Mouse (Mus musculus): ENCODE results near the gene Hpf1. TPM values are rescaled to one million over a fixed set of nuclear protein-coding genes. Genes with fewer than 3 reads are reported as not detected.

The Hpf1 gene
- polyA plus RNA-seq, 1 experiment: 59.5 TPM

GRCm38 (mm10) chr8:60952803-60953202, 62.6 kb downstream of the Hpf1 start:
- TF ChIP-seq MAX (IDR thresholded peaks at IDR 0.05): no peak
- no peak for TF ChIP-seq USF1 (IDR thresholded peaks at IDR 0.05; ENCODE audit: low read depth)
- TF ChIP-seq MYOG (IDR thresholded peaks at IDR 0.05; ENCODE audit: control insufficient read depth, extremely low read depth, insufficient read length): no peak
- no peak for TF ChIP-seq FOSL1 (IDR thresholded peaks at IDR 0.05; ENCODE audit: insufficient read depth, low read length, poor library complexity, severe bottlenecking)
- no peak for TF ChIP-seq CTCF (IDR thresholded peaks at IDR 0.05; ENCODE audit: control insufficient read depth, insufficient read depth, insufficient read length)
- TF ChIP-seq CEBPB (IDR thresholded peaks at IDR 0.05; ENCODE audit: low read depth): no peak
- no peak for TF ChIP-seq MYOD1 (IDR thresholded peaks at IDR 0.05; ENCODE audit: control insufficient read depth, insufficient read length, low read depth)
- Histone ChIP-seq H3K79me2 (ENCODE audit: control insufficient read depth, insufficient read depth) (peaks cover 88% of the 10 kb centered on the region), H3K27me3 (ENCODE audit: control insufficient read depth, insufficient read depth, insufficient read length) (no peaks in the 10 kb centered on the region), H3K4me3 (ENCODE audit: insufficient read depth, poor library complexity, severe bottlenecking) (no peak overlapping the region), H3K79me3 (ENCODE audit: low read depth) (peaks cover 44% of the 10 kb centered on the region), H3K36me3 (ENCODE audit: control insufficient read depth, insufficient read depth) (no peaks in the 10 kb centered on the region), H3ac (ENCODE audit: control insufficient read depth, insufficient read length, low read depth) (no peak overlapping the region)

DNA sequence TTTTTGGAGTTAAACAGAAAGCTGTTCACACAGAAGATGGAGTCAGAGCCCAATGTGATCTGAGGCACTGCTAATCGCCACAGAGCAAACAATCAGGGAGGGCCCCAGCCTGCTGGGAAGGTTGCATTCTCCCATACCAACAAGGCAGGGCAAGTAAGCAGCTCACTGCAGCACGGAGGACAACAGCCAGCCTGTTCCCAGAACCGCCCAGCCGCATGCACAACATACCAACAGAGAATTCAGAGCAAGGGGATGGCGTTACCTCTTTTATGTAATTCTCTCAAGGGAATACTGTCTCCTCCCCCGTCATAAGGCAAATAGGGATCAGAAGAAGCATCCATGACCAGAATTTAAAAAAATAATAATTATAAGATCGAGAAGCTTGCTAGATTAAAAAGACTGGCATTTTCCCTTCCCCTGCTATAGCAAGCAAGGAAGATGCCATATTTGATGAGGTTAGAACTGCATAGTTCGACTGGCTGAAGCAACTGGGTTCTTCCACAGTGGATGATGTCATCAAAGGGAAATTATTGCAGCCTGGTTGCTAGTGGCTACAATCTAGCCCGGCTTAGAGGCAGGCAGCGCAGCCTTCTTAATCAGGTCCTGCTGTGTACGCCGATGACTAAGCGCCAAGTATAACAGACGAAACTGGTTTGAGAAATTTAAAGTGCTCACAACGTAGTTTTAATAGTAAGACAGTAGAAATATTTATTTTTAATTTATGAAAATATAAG, 64.2 kb downstream of the Hpf1 start:
- TF ChIP-seq USF1 (IDR thresholded peaks at IDR 0.05; ENCODE audit: low read depth) (no peak), MAX (IDR thresholded peaks at IDR 0.05) (peak; percentile 12), MYOG (IDR thresholded peaks at IDR 0.05; ENCODE audit: control insufficient read depth, extremely low read depth, insufficient read length) (no peak), CTCF (IDR thresholded peaks at IDR 0.05; ENCODE audit: control insufficient read depth, insufficient read depth, insufficient read length) (no peak), CEBPB (IDR thresholded peaks at IDR 0.05; ENCODE audit: low read depth) (peak; percentile 72), MYOD1 (IDR thresholded peaks at IDR 0.05; ENCODE audit: control insufficient read depth, insufficient read length, low read depth) (no peak), FOSL1 (IDR thresholded peaks at IDR 0.05; ENCODE audit: insufficient read depth, low read length, poor library complexity, severe bottlenecking) (no peak)
- H3K36me3 ChIP-seq (ENCODE audit: control insufficient read depth, insufficient read depth): no peaks in the 10 kb centered on the region

DNA sequence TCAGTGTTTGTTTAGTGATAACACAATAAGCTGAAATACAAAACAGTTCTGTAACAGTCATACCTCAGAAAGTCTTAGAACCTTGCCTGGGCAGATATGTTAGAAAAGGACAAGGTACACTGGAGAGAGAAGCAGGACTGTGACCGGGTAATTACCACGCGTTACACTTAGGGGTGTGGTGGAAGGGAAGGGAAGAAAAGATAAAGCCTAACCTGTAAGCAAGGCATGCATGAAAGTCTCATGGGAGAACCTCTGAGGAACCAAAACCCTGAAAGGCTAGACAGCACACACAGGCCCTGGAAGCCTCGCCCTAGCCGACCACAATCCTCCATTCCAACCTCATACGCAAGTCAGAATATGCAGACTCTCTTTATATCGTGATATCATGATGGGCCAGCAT, 66.6 kb downstream of the Hpf1 start:
- Histone ChIP-seq H3K4me3 (ENCODE audit: insufficient read depth, poor library complexity, severe bottlenecking) (no peak overlapping the region), H3K79me2 (ENCODE audit: control insufficient read depth, insufficient read depth) (peaks cover 56% of the 10 kb centered on the region), H3ac (ENCODE audit: control insufficient read depth, insufficient read length, low read depth) (no peak overlapping the region), H3K79me3 (ENCODE audit: low read depth) (peaks cover 31% of the 10 kb centered on the region), H3K27me3 (ENCODE audit: control insufficient read depth, insufficient read depth, insufficient read length) (no peaks in the 10 kb centered on the region), H3K36me3 (ENCODE audit: control insufficient read depth, insufficient read depth) (no peaks in the 10 kb centered on the region)
- no peak for TF ChIP-seq USF1 (IDR thresholded peaks at IDR 0.05; ENCODE audit: low read depth)
- no peak for TF ChIP-seq MYOD1 (IDR thresholded peaks at IDR 0.05; ENCODE audit: control insufficient read depth, insufficient read length, low read depth)
- no peak for TF ChIP-seq MAX (IDR thresholded peaks at IDR 0.05)
- no peak for TF ChIP-seq FOSL1 (IDR thresholded peaks at IDR 0.05; ENCODE audit: insufficient read depth, low read length, poor library complexity, severe bottlenecking)

More for the DNA sequence above, 64.2 kb downstream of the Hpf1 start:
- Histone ChIP-seq H3K27me3 (ENCODE audit: control insufficient read depth, insufficient read depth, insufficient read length) (no peaks in the 10 kb centered on the region), H3ac (ENCODE audit: control insufficient read depth, insufficient read length, low read depth) (peak overlapping the region; percentile 58), H3K79me3 (ENCODE audit: low read depth) (peaks cover 48% of the 10 kb centered on the region), H3K4me3 (ENCODE audit: insufficient read depth, poor library complexity, severe bottlenecking) (peak overlapping the region; percentile 36), H3K79me2 (ENCODE audit: control insufficient read depth, insufficient read depth) (peaks cover 80% of the 10 kb centered on the region)

Other genes starting within 250 kb of the Hpf1 start
- gene Clcn3, start 92.9 kb downstream of the Hpf1 start, polyA plus RNA-seq (2012; fragmentation: generic; extraction: Trizol): 4.4 TPM
- 1.5 TPM for gene Nek1, start 102.8 kb downstream of the Hpf1 start, polyA plus RNA-seq (2012; fragmentation: generic; extraction: Trizol)

Data from C2C12 (cell line).